11 mouse cellular contexts compared by ENCODE assay signal in genomic region chr9:3022316-3023008, GRCm38 (mm10). TPM values are rescaled to one million over a fixed set of nuclear protein-coding genes. Genes with fewer than 3 reads are reported as not detected.
DNase-seq lines count a peak whose midpoint lies in the region; ATAC-seq and TF ChIP-seq lines count a peak whose summit lies in the region.
"Not testable (repeated sequence)": the region's sequence is repeated elsewhere in the genome, so short reads cannot be mapped to it uniquely, and the experiment has no call there.
"Had no signal": no experiment of that assay in that cellular context is flagged by ENCODE, and none has a peak within 500 bp of the region (broad histone marks: within the 10 kb centered on the region; RNA-seq: fewer than 3 reads in every experiment).

No protein-coding gene starts in this region.

- not testable (repeated sequence) for H3K27me3 ChIP-seq in embryonic facial prominence, embryonic 11.5 days (ENCODE audit: control insufficient read depth, insufficient read depth, low read length); limb, embryonic 14.5 days (ENCODE audit: control insufficient read depth, insufficient read depth, low read length)

- not testable (repeated sequence) for H3K4me3 ChIP-seq in embryonic facial prominence, embryonic 11.5 days (ENCODE audit: low read depth, low read length); limb, embryonic 14.5 days (replicated peaks; ENCODE audit: low read length)

- H3K4me1 ChIP-seq in embryonic facial prominence, embryonic 11.5 days (ENCODE audit: control insufficient read depth, insufficient read depth, low read length); limb, embryonic 14.5 days (ENCODE audit: control insufficient read depth, insufficient read depth, low read length): not testable (repeated sequence)

- H3K27ac ChIP-seq in embryonic facial prominence, embryonic 11.5 days (replicated peaks; ENCODE audit: low read depth, low read length); limb, embryonic 14.5 days (replicated peaks; ENCODE audit: low read depth, low read length): not testable (repeated sequence)

- H3K36me3 ChIP-seq in embryonic facial prominence, embryonic 11.5 days (replicated peaks; ENCODE audit: control insufficient read depth, insufficient read depth, low read depth, low read length); limb, embryonic 14.5 days (ENCODE audit: control insufficient read depth, insufficient read depth, low read length): not testable (repeated sequence)

- TF ChIP-seq POLR2A in limb, embryonic 14.5 days (IDR thresholded peaks at IDR 0.05; ENCODE audit: borderline replicate concordance, extremely low read depth, insufficient read depth, insufficient read length) = not testable (repeated sequence)

- peak; percentile 46 to 80 for DNase-seq in adrenal gland, adult 18-20 months (ENCODE audit: low spot score in 2 of 2)
- DNase-seq in embryonic facial prominence, embryonic 11.5 days (ENCODE audit: low spot score) = peak; percentile 1
- peak; percentile 83 for DNase-seq in heart, adult 9 months (ENCODE audit: low spot score in 2 of 2)
- DNase-seq in kidney, postnatal 36 days = peak; percentile 36 to 70
- peak; percentile 2 for DNase-seq in limb, embryonic 14.5 days (ENCODE audit: low spot score)
- DNase-seq in naive thymus-derived CD4-positive, alpha-beta T cell, adult 2 months (ENCODE audit: low read depth) = peak; percentile 40
- DNase-seq in spleen, postnatal 4 days (ENCODE audit: low spot score in 2 of 2) = peak; percentile 88 to 95

- H3K9me3 ChIP-seq in embryonic facial prominence, embryonic 11.5 days (replicated peaks; ENCODE audit: control insufficient read depth, low read length); limb, embryonic 14.5 days (ENCODE audit: control insufficient read depth, low read length): not testable (repeated sequence)

- 67% methylated on average over 9 of the region's 13 CpGs for WGBS in embryonic facial prominence, embryonic 11.5 days
- 69% methylated on average over 9 of the region's 13 CpGs for WGBS in limb, embryonic 14.5 days

- not testable (repeated sequence) for ATAC-seq in embryonic facial prominence, embryonic 11.5 days (replicated peaks; ENCODE audit: insufficient number of reproducible peaks, low FRiP score, low TSS enrichment, low read depth); limb, embryonic 14.5 days (ENCODE audit: low FRiP score, low read depth)

- not testable (repeated sequence) for H3K9ac ChIP-seq in embryonic facial prominence, embryonic 11.5 days (replicated peaks; ENCODE audit: low read length); limb, embryonic 14.5 days (ENCODE audit: low read depth, low read length, severe bottlenecking)

- not testable (repeated sequence) for H3K4me2 ChIP-seq in embryonic facial prominence, embryonic 11.5 days (ENCODE audit: low read depth, low read length); limb, embryonic 14.5 days (replicated peaks; ENCODE audit: low read depth, low read length, severe bottlenecking)

RNA-seq across cellular contexts. Expression of gene Gm10718, which starts 0.9 kb away (rescaled TPM):
- 1 to 10 TPM; 1.1 to 1.2 TPM for total RNA-seq in adrenal gland, adult 18-20 months (2021)
- polyA plus RNA-seq in embryonic facial prominence, embryonic 11.5 days (2014; fragmentation: Nextera tagmentation; extraction: Ambion mirVana) = not detected in 2 replicates
- polyA plus RNA-seq in limb, embryonic 14.5 days (2012; rRNA removed) = 0.10 TPM in 1 of 2 replicates, not detected in the other
- polyA plus RNA-seq in limb, embryonic 14.5 days (2014; fragmentation: Nextera tagmentation; extraction: Ambion mirVana) = not detected in 2 replicates

RNA-seq across cellular contexts. Expression of gene Gm10717, which starts 2.8 kb away (rescaled TPM):
- total RNA-seq in adrenal gland, adult 18-20 months (2021) = 1 to 10 TPM in 1 of 2 experiments, not detected in 1; 1.2 TPM
- polyA plus RNA-seq in embryonic facial prominence, embryonic 11.5 days (2014; fragmentation: Nextera tagmentation; extraction: Ambion mirVana) = not detected in 2 replicates
- polyA plus RNA-seq in limb, embryonic 14.5 days (2012; rRNA removed) = not detected in 2 replicates
- polyA plus RNA-seq in limb, embryonic 14.5 days (2014; fragmentation: Nextera tagmentation; extraction: Ambion mirVana) = not detected in 2 replicates
- total RNA-seq: left cerebral cortex, postnatal 36 days had no signal
- polyA plus RNA-seq: heart, embryonic 15.5 days had no signal

RNA-seq across cellular contexts. Expression of gene Gm10719, which starts 5.3 kb away (rescaled TPM):
- total RNA-seq in adrenal gland, adult 18-20 months (2021) = 1 to 10 TPM in 1 of 2 experiments, not detected in 1; 2.0 TPM
- polyA plus RNA-seq in embryonic facial prominence, embryonic 11.5 days (2014; fragmentation: Nextera tagmentation; extraction: Ambion mirVana) = not detected in 2 replicates
- 0.12 TPM in 1 of 2 replicates, not detected in the other for polyA plus RNA-seq in limb, embryonic 14.5 days (2012; rRNA removed)
- not detected in 2 replicates for polyA plus RNA-seq in limb, embryonic 14.5 days (2014; fragmentation: Nextera tagmentation; extraction: Ambion mirVana)

RNA-seq across cellular contexts. Expression of gene Gm10720, which starts 7.0 kb away (rescaled TPM):
- total RNA-seq in adrenal gland, adult 18-20 months (2021) = not detected
- polyA plus RNA-seq in embryonic facial prominence, embryonic 11.5 days (2014; fragmentation: Nextera tagmentation; extraction: Ambion mirVana) = not detected in 2 replicates
- polyA plus RNA-seq in limb, embryonic 14.5 days (2012; rRNA removed) = not detected in 2 replicates
- polyA plus RNA-seq in limb, embryonic 14.5 days (2014; fragmentation: Nextera tagmentation; extraction: Ambion mirVana) = not detected in 2 replicates
- total RNA-seq: adrenal gland, postnatal 4 days; left cerebral cortex, postnatal 36 days had no signal
- polyA plus RNA-seq: heart, embryonic 15.5 days; midbrain, embryonic 13.5 days had no signal

RNA-seq across cellular contexts. Expression of gene Gm10721, which starts 9.5 kb away (rescaled TPM):
- total RNA-seq in adrenal gland, adult 18-20 months (2021) = under 1 TPM in 1 of 2 experiments, not detected in 1; 0.74 TPM
- not detected in 2 replicates for polyA plus RNA-seq in embryonic facial prominence, embryonic 11.5 days (2014; fragmentation: Nextera tagmentation; extraction: Ambion mirVana)
- polyA plus RNA-seq in limb, embryonic 14.5 days (2012; rRNA removed) = not detected in 2 replicates
- 0.35 TPM in 1 of 2 replicates, not detected in the other for polyA plus RNA-seq in limb, embryonic 14.5 days (2014; fragmentation: Nextera tagmentation; extraction: Ambion mirVana)
- total RNA-seq: left cerebral cortex, postnatal 36 days had no signal
- polyA plus RNA-seq: heart, embryonic 15.5 days had no signal

Comparison
In these comparisons a context has a peak if more than half of its experiments do, and no peak if none do; other contexts are left out.
1. DNase-seq: peak in every context shown above with its lines; median percentile 92 in spleen, postnatal 4 days; 83 in heart, adult 9 months; 63 in adrenal gland, adult 18-20 months; 53 in kidney, postnatal 36 days; 40 in naive thymus-derived CD4-positive, alpha-beta T cell, adult 2 months; 2 in limb, embryonic 14.5 days; 1 in embryonic facial prominence, embryonic 11.5 days.